Mouse (Mus musculus) neural tube, embryonic 14.5 days (tissue): ENCODE data around the gene Itga9. TPM values are rescaled to one million over a fixed set of nuclear protein-coding genes. Genes with fewer than 3 reads are reported as not detected.

Experiments
- ATAC-seq: fragments of 200-750 bp; cut with Nextera tagmentation; 2 replicates; pipeline ENCODE4 v1.8.0; 2017; ENCODE audit warnings: low read depth, mild to moderate bottlenecking, moderate TSS enrichment, moderate library complexity
- H3K27ac ChIP-seq: fragments of 300-500 bp; sonication (generic); 2 replicates; pipeline ENCODE4 v1.5.1; 2014; ENCODE audit warnings: low read depth, mild to moderate bottlenecking, control low read depth, low read length, moderate library complexity, mixed read lengths
- H3K27me3 ChIP-seq: fragments of 300-500 bp; sonication (generic); 2 replicates; pipeline ENCODE4 v1.6.1; 2014; ENCODE audit warnings: low read length; ENCODE audit not compliant: control insufficient read depth, insufficient read depth
- H3K36me3 ChIP-seq: fragments of 300-500 bp; sonication (generic); 2 replicates; pipeline ENCODE4 v1.6.1; 2014; ENCODE audit warnings: low read length, mixed read lengths; ENCODE audit not compliant: control insufficient read depth, insufficient read depth
- H3K4me1 ChIP-seq: fragments of 300-500 bp; sonication (generic); 2 replicates; pipeline ENCODE4 v1.6.1; 2014; ENCODE audit warnings: low read length; ENCODE audit not compliant: control insufficient read depth, insufficient read depth
- H3K4me2 ChIP-seq: fragments of 300-500 bp; sonication (generic); 2 replicates; pipeline ENCODE4 v1.6.1; 2014; ENCODE audit warnings: mild to moderate bottlenecking, low read depth, low read length, control low read depth
- H3K4me3 ChIP-seq: fragments of 300-500 bp; sonication (generic); 2 replicates; pipeline ENCODE4 v1.5.1; 2014; ENCODE audit warnings: low read depth, low read length, control low read depth, mixed read lengths
- H3K9ac ChIP-seq: fragments of 300-500 bp; sonication (generic); replicated peaks from 2 replicates; pipeline ENCODE4 v1.6.1; 2014; ENCODE audit warnings: low read depth, mild to moderate bottlenecking, control low read depth, low read length, mixed read lengths
- H3K9me3 ChIP-seq: fragments of 300-500 bp; sonication (generic); 2 replicates; pipeline ENCODE4 v1.6.1; 2016; ENCODE audit warnings: low read length; ENCODE audit not compliant: control insufficient read depth
- WGBS: fragments of 180-500 bp; shearing (Covaris S2); extraction: QIAGEN DNeasy Blood & Tissue Kit; methylation state at CpG from one replicate; pipeline ENCODE4 v1.1.7; 2014; 5-methylcytosine and 5-hydroxymethylcytosine counted together
- polyA plus RNA-seq: library from polyadenylated mRNA; unstranded; fragments of >200 nt; fragmentation: Nextera tagmentation; extraction: Ambion mirVana; gene quantifications from 2 replicates; pipeline ENCODE4 v1.2.1, GENCODE M21; 2014

The Itga9 gene
- polyA plus RNA-seq, 1 experiment from 2014 or later, result 1.7 TPM

DNA sequence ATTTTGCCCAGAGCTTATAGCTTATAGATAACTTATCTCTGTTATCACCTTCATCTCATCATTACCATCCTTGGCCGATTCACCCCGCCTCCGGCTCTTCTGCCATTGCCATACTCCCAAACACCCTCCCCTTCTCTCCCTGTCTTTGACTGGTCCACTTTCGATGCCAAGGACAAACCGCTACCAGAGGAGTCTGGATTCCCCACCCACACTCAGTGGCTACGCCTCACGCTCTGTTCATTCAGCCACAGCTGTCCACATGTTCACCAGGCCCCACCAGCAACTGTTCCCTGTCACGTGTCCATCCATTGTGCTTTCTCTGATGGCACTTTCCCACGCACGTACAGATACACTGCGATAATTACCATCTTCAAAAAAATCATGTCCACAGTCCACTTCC is 195.9 kb downstream of the Itga9 start:
- Histone ChIP-seq H3K27me3 (no peaks in the 10 kb centered on the region), H3K27ac (no peak overlapping the region), H3K4me2 (no peak overlapping the region), H3K36me3 (no peaks in the 10 kb centered on the region), H3K4me3 (no peak overlapping the region), H3K9me3 (no peaks in the 10 kb centered on the region), H3K9ac (no peak overlapping the region), H3K4me1 (no peaks in the 10 kb centered on the region)
- 96% methylated on average over 11 of the region's 11 CpGs for WGBS
- no peak for ATAC-seq

DNA sequence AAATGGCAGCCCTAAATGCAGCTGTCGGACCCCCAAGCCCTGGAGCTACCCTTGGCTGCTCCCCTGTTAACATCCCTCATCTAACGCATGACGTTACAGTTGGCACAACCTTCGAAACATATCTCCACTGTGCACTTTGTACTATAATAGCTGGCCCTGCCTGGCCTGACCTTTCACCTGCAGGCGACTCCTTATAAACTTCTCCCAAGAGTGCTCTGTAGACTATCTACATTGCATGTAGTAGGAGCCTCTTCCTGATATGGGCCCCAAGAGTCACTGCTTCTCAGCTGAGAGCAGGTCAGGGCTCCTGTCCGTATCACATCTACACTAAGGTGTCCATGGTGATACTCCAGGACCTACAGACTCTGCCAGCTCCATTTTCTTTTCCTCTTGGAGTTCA is 199.2 kb downstream of the Itga9 start:
- Histone ChIP-seq H3K4me1 (no peaks in the 10 kb centered on the region), H3K27ac (no peak overlapping the region), H3K4me3 (no peak overlapping the region), H3K9ac (no peak overlapping the region), H3K27me3 (no peaks in the 10 kb centered on the region), H3K36me3 (no peaks in the 10 kb centered on the region), H3K9me3 (no peaks in the 10 kb centered on the region), H3K4me2 (no peak overlapping the region)
- 95% methylated on average over 6 of the region's 6 CpGs for WGBS
- ATAC-seq, result no peak

DNA sequence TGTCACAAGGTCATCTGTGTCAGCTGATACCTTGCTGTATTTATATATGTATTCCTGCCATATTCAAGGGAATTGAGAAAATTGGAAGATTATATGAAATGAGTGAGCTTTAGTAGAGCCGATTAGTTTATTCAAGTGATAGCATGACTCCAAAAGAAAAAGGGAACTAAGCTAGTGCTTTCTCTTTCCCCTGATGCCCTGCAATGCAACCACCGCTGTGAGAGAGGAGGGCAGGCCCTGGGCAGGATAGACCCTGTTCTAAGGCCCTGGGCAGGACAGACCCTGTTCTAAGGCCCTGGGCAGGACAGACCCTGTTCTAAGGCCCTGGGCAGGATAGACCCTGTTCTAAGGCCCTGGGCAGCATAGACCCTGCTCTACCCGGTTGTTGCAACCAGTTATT is 201.2 kb downstream of the Itga9 start:
- no peak overlapping the region for H3K27ac ChIP-seq
- H3K4me2 ChIP-seq, result no peak overlapping the region
- ATAC-seq, result no peak
- H3K9ac ChIP-seq, result no peak overlapping the region
- 92% methylated on average over 3 of the region's 3 CpGs for WGBS
- no peaks in the 10 kb centered on the region for H3K9me3 ChIP-seq
- no peaks in the 10 kb centered on the region for H3K4me1 ChIP-seq
- H3K27me3 ChIP-seq, result no peaks in the 10 kb centered on the region
- H3K4me3 ChIP-seq, result no peak overlapping the region
- H3K36me3 ChIP-seq, result no peaks in the 10 kb centered on the region

DNA sequence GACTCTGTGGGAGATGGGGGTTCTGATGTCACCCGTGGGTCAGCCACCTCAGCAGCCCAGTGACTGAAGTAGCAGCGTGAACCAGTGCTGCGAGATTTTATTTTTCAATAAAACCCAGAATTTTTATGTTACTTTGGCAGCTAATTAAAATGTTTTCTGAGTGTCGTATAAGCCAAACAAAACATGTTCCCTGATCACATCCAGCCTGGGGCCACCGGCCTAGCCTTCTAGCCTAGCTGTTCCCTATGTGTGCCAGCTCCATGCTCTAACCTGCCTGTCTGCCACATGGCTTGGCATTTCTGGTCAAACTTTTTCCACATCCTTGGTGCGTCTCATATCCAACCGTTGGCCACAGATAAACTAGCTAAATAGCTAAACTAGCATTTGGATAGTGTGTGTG is 205.7 kb downstream of the Itga9 start:
- Histone ChIP-seq H3K27me3 (no peaks in the 10 kb centered on the region), H3K9ac (no peak overlapping the region), H3K36me3 (no peaks in the 10 kb centered on the region), H3K27ac (no peak overlapping the region), H3K4me1 (no peaks in the 10 kb centered on the region), H3K4me2 (no peak overlapping the region), H3K4me3 (no peak overlapping the region), H3K9me3 (no peaks in the 10 kb centered on the region)
- no peak for ATAC-seq
- 91% methylated on average over 7 of the region's 7 CpGs for WGBS

DNA sequence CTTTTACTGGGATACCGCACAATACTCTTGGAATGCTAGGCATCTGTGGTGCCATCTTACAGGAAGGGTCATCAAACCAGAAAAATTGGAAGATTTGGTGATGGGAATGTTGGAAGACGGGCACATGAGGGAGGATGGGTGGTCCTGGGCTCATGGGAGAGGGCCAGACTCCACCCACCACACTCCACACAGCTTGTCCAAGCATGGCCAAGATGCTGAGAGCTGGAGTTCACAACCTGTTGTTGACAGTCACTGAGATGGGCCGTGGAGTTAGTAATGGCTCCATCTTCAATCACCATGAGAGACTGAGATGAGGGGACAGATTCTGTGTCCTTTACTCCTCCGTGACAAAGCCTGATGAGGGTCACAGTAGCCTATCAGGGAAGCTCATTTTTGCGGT is 207.0 kb downstream of the Itga9 start:
- no peak for ATAC-seq
- Histone ChIP-seq H3K4me1 (no peaks in the 10 kb centered on the region), H3K27me3 (no peaks in the 10 kb centered on the region), H3K9me3 (no peaks in the 10 kb centered on the region), H3K27ac (no peak overlapping the region), H3K9ac (no peak overlapping the region), H3K36me3 (no peaks in the 10 kb centered on the region), H3K4me3 (no peak overlapping the region), H3K4me2 (no peak overlapping the region)
- 88% methylated on average over 5 of the region's 5 CpGs for WGBS

DNA sequence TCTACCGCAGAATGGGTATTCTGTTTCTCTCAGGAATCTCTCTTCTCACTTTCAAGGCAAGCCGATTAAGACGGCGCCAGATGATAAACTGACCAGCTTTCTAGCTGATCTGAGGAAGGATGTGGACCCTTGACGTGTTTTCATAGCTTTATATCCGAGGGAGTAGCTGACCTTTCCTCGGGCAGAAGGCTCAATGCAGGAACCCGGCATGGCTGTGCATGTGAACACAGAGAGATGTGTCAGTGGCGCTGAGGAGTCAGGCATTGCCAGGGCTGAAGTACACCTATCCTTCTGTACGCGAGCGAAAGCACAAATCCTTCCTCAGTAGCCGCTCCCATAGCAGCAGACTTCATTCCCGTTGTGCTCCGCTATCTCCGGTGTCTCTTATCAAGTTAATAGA is 207.6 kb downstream of the Itga9 start:
- no peaks in the 10 kb centered on the region for H3K27me3 ChIP-seq
- H3K9me3 ChIP-seq, result no peaks in the 10 kb centered on the region
- no peak overlapping the region for H3K4me3 ChIP-seq
- no peak overlapping the region for H3K27ac ChIP-seq
- no peak overlapping the region for H3K9ac ChIP-seq
- no peaks in the 10 kb centered on the region for H3K36me3 ChIP-seq
- no peaks in the 10 kb centered on the region for H3K4me1 ChIP-seq
- H3K4me2 ChIP-seq, result no peak overlapping the region
- no peak for ATAC-seq
- 76% methylated on average over 16 of the region's 16 CpGs for WGBS

DNA sequence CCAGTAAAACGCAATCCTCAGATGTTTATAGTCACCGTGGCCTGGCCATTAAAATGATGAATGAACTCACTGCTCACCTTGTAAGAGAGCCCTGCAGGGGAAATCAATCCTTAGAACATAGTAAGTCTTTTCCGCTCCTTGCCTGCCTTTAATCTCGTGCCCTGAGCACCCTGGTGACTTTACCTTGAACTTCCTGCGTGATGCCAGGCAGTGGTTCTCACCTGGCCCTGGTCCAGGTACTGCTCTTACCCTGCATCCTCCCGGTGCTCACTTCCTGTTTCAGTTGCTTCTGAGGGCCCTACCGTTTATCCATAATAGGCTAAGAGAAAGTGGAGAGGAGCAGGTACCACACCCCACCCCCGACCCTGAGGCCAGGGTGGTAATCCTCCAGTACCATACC is 208.0 kb downstream of the Itga9 start:
- H3K9me3 ChIP-seq, result no peaks in the 10 kb centered on the region
- H3K27ac ChIP-seq, result no peak overlapping the region
- H3K36me3 ChIP-seq, result no peaks in the 10 kb centered on the region
- no peaks in the 10 kb centered on the region for H3K27me3 ChIP-seq
- WGBS, result 57% methylated on average over 8 of the region's 8 CpGs
- H3K4me1 ChIP-seq, result no peaks in the 10 kb centered on the region
- no peak; the same call in 1 of the 2 replicates for ATAC-seq
- H3K4me3 ChIP-seq, result no peak overlapping the region
- no peak overlapping the region for H3K4me2 ChIP-seq
- no peak overlapping the region for H3K9ac ChIP-seq

DNA sequence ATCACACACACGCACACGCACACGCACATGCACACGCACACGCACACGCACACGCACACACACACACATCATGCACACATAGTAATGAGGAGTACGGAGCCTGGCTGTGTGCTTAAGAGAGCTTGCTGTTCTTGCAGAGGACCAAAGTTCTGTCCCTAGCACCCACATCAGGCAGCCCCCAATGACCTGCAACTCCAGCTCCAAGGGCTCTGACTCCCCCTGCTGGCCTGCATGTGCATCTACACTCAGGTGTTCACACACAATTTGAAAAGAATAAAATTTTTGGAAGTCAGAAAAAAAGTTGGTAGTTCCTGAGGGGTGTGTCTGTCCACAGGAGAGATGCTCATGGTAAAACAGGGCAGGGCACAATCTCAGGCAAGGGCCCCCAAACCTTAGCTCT is 209.1 kb downstream of the Itga9 start:
- 97% methylated on average over 8 of the region's 8 CpGs for WGBS
- Histone ChIP-seq H3K4me2 (no peak overlapping the region), H3K9me3 (no peaks in the 10 kb centered on the region), H3K27ac (no peak overlapping the region), H3K4me1 (no peaks in the 10 kb centered on the region), H3K36me3 (no peaks in the 10 kb centered on the region), H3K4me3 (no peak overlapping the region), H3K9ac (no peak overlapping the region), H3K27me3 (no peaks in the 10 kb centered on the region)
- ATAC-seq, result no peak

DNA sequence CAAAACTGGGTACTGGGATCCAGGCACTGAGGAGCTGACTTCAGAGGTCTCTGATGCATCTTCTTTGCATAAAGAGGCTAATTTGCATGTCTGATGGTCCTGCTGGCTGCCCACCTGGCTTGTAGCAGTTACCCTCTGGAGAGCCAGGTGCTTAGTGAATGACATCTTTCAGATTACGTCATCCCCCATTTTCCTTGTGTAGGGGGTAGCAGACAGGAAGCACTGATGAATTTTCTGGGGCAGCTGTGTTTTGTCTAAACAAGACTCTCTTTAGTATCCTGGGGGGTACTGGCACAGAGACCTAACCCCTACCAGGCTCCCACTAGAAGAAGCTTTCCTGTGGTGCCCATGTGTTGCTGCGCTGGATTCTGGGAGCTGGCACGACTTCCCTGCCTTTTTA is 212.0 kb downstream of the Itga9 start:
- no peak overlapping the region for H3K4me3 ChIP-seq
- no peaks in the 10 kb centered on the region for H3K36me3 ChIP-seq
- no peaks in the 10 kb centered on the region for H3K27me3 ChIP-seq
- ATAC-seq, result no peak
- H3K4me1 ChIP-seq, result no peaks in the 10 kb centered on the region
- no peaks in the 10 kb centered on the region for H3K9me3 ChIP-seq
- WGBS, result 50% methylated on average over 3 of the region's 3 CpGs
- H3K27ac ChIP-seq, result no peak overlapping the region
- no peak overlapping the region for H3K9ac ChIP-seq
- H3K4me2 ChIP-seq, result no peak overlapping the region
